Mouse (Mus musculus) left cerebral cortex, adult 18-20 months (tissue): ENCODE measurements around the gene Rabgap1l. TPM values are rescaled to one million over a fixed set of nuclear protein-coding genes. Genes with fewer than 3 reads are reported as not detected.
"Not testable (repeated sequence)": the region's sequence is repeated elsewhere in the genome, so short reads cannot be mapped to it uniquely, and the experiment has no call there.

Source experiments
- DNase-seq, 2 experiments: peaks; one replicate each; pipeline ENCODE4 v3.0.0; 2021 to 2022; ENCODE audit warnings: low spot score in 2 of 2, mixed read lengths in 1 of 2
- total RNA-seq, 2 experiments: library from RNA; stranded (reverse); gene quantifications; 2 replicates each; pipeline ENCODE4 v1.2.3; 2021

Rabgap1l gene
- total RNA-seq, 2 experiments from 2014 or later, result 205 to 221 TPM

GRCm38 (mm10) chr1:160519896-160520465 lies 273.0 kb downstream of the Rabgap1l start:
- DNase-seq, result no peak

GRCm38 (mm10) chr1:160518552-160518951 lies 274.5 kb downstream of the Rabgap1l start:
- no peak for DNase-seq

GRCm38 (mm10) chr1:160507766-160508165 lies 285.2 kb downstream of the Rabgap1l start:
- DNase-seq, result no peak

GRCm38 (mm10) chr1:160496906-160497577 lies 296.0 kb downstream of the Rabgap1l start:
- DNase-seq, result no peak

- DNase-seq, result no peak
Measured at GRCm38 (mm10) chr1:160485731-160486130, 307.3 kb downstream of the Rabgap1l start.

GRCm38 (mm10) chr1:160485028-160485427 lies 308.0 kb downstream of the Rabgap1l start:
- no peak for DNase-seq

GRCm38 (mm10) chr1:160481643-160482042 lies 311.4 kb downstream of the Rabgap1l start:
- DNase-seq, result no peak

GRCm38 (mm10) chr1:160467443-160467842 lies 325.6 kb downstream of the Rabgap1l start:
- DNase-seq, result no peak

GRCm38 (mm10) chr1:160465186-160465585 lies 327.8 kb downstream of the Rabgap1l start:
- peak in 1 of 2 experiments; percentile 19 for DNase-seq

- DNase-seq, result no peak
Measured at GRCm38 (mm10) chr1:160464148-160464547, 328.9 kb downstream of the Rabgap1l start.

GRCm38 (mm10) chr1:160460346-160460745 lies 332.7 kb downstream of the Rabgap1l start:
- DNase-seq, result no peak

GRCm38 (mm10) chr1:160451663-160452062 lies 341.3 kb downstream of the Rabgap1l start:
- no peak for DNase-seq

GRCm38 (mm10) chr1:160448681-160449080 lies 344.3 kb downstream of the Rabgap1l start:
- no peak for DNase-seq

GRCm38 (mm10) chr1:160446823-160447222 lies 346.2 kb downstream of the Rabgap1l start:
- no peak for DNase-seq

- no peak for DNase-seq
Measured at GRCm38 (mm10) chr1:160443506-160443905, 349.5 kb downstream of the Rabgap1l start.

GRCm38 (mm10) chr1:160441679-160442078 lies 351.3 kb downstream of the Rabgap1l start:
- no peak for DNase-seq

GRCm38 (mm10) chr1:160441161-160441560 lies 351.9 kb downstream of the Rabgap1l start:
- no peak for DNase-seq

- no peak for DNase-seq
Measured at GRCm38 (mm10) chr1:160438820-160439219, 354.2 kb downstream of the Rabgap1l start.

- no peak for DNase-seq
Measured at GRCm38 (mm10) chr1:160417196-160417854, 375.7 kb downstream of the Rabgap1l start.

- peak; percentile 32 to 47 for DNase-seq
Measured at GRCm38 (mm10) chr1:160410822-160411221, 382.2 kb downstream of the Rabgap1l start.

- DNase-seq, result not testable (repeated sequence)
Measured at GRCm38 (mm10) chr1:160409689-160410088, 383.3 kb downstream of the Rabgap1l start.

- no peak for DNase-seq
Measured at GRCm38 (mm10) chr1:160409123-160409522, 383.9 kb downstream of the Rabgap1l start.
